Mouse (Mus musculus): ENCODE data around the gene Taf13. TPM values are rescaled to one million over a fixed set of nuclear protein-coding genes. Genes with fewer than 3 reads are reported as not detected.
A peak's percentile ranks its signal among the peaks of the same experiment; 100 is the strongest.

Taf13 gene
- polyA plus RNA-seq (2011; ENCODE audit: insufficient read length, low read depth, missing spikeins), result 33.9 and 37.0 TPM in 2 replicates

- TF ChIP-seq CTCF (IDR thresholded peaks at IDR 0.05; ENCODE audit: borderline replicate concordance, insufficient read depth, low read length), result no peak
- peak; percentile 100 for TF ChIP-seq POLR2A (IDR thresholded peaks at IDR 0.05; ENCODE audit: low read depth, low read length)
- H3K4me1 ChIP-seq (ENCODE audit: control insufficient read depth, insufficient read depth, low read length), result peaks cover 3% of the 10 kb centered on the region; the same call in 1 of the 2 replicates
- H3K27ac ChIP-seq (ENCODE audit: insufficient read depth, low read length), result peak within 1 kb of the TSS; percentile 29; the same call in 1 of the 2 replicates
- peak within 1 kb of the TSS; percentile 97 for H3K4me3 ChIP-seq (ENCODE audit: insufficient read depth, low read length)
Measured at GRCm38 (mm10) chr3:108571443-108572294, at the start of gene Taf13. TSS of gene Taf13 (plus strand) at chr3:108571698.

- TF ChIP-seq POLR2A (IDR thresholded peaks at IDR 0.05; ENCODE audit: low read depth, low read length), result no peak
- TF ChIP-seq CTCF (IDR thresholded peaks at IDR 0.05; ENCODE audit: borderline replicate concordance, insufficient read depth, low read length), result no peak
- 0 out of 2 replicates have a peak, but pooled peaks cover 1% of the 10 kb centered on the region for H3K4me1 ChIP-seq (ENCODE audit: control insufficient read depth, insufficient read depth, low read length)
- no peak overlapping the region for H3K4me3 ChIP-seq (ENCODE audit: insufficient read depth, low read length)
- H3K27ac ChIP-seq (ENCODE audit: insufficient read depth, low read length), result no peak overlapping the region
Measured at GRCm38 (mm10) chr3:108523415-108523814, 48.1 kb upstream of the Taf13 start.

GRCm38 (mm10) chr3:108528489-108528888 is 43.0 kb upstream of the Taf13 start:
- H3K27ac ChIP-seq (ENCODE audit: insufficient read depth, low read length), result no peak overlapping the region
- H3K4me1 ChIP-seq (ENCODE audit: control insufficient read depth, insufficient read depth, low read length), result no peaks in the 10 kb centered on the region
- no peak for TF ChIP-seq POLR2A (IDR thresholded peaks at IDR 0.05; ENCODE audit: low read depth, low read length)
- peak; percentile 11; the same call in 1 of the 2 replicates for TF ChIP-seq CTCF (IDR thresholded peaks at IDR 0.05; ENCODE audit: borderline replicate concordance, insufficient read depth, low read length)
- H3K4me3 ChIP-seq (ENCODE audit: insufficient read depth, low read length), result no peak overlapping the region

- Histone ChIP-seq H3K4me3 (ENCODE audit: insufficient read depth, low read length) (no peak overlapping the region), H3K27ac (ENCODE audit: insufficient read depth, low read length) (no peak overlapping the region), H3K4me1 (ENCODE audit: control insufficient read depth, insufficient read depth, low read length) (no peaks in the 10 kb centered on the region)
- no peak for TF ChIP-seq CTCF (IDR thresholded peaks at IDR 0.05; ENCODE audit: borderline replicate concordance, insufficient read depth, low read length)
- no peak for TF ChIP-seq POLR2A (IDR thresholded peaks at IDR 0.05; ENCODE audit: low read depth, low read length)
Measured at GRCm38 (mm10) chr3:108533114-108533885, 38.2 kb upstream of the Taf13 start.

- H3K4me3 ChIP-seq (ENCODE audit: insufficient read depth, low read length), result no peak within 1 kb of the TSS
- no peak within 1 kb of the TSS for H3K27ac ChIP-seq (ENCODE audit: insufficient read depth, low read length)
- no peaks in the 10 kb centered on the region for H3K4me1 ChIP-seq (ENCODE audit: control insufficient read depth, insufficient read depth, low read length)
- TF ChIP-seq CTCF (IDR thresholded peaks at IDR 0.05; ENCODE audit: borderline replicate concordance, insufficient read depth, low read length) (no peak), POLR2A (IDR thresholded peaks at IDR 0.05; ENCODE audit: low read depth, low read length) (no peak)
Measured at GRCm38 (mm10) chr3:108533951-108534350, 37.5 kb upstream of the Taf13 start, which contains the start of gene 1700013F07Rik. TSS of gene 1700013F07Rik (plus strand) at chr3:108534150.

- H3K4me1 ChIP-seq (ENCODE audit: control insufficient read depth, insufficient read depth, low read length), result no peaks in the 10 kb centered on the region
- no peak overlapping the region for H3K4me3 ChIP-seq (ENCODE audit: insufficient read depth, low read length)
- H3K27ac ChIP-seq (ENCODE audit: insufficient read depth, low read length), result no peak overlapping the region
- no peak for TF ChIP-seq POLR2A (IDR thresholded peaks at IDR 0.05; ENCODE audit: low read depth, low read length)
- TF ChIP-seq CTCF (IDR thresholded peaks at IDR 0.05; ENCODE audit: borderline replicate concordance, insufficient read depth, low read length), result no peak
Measured at GRCm38 (mm10) chr3:108535896-108536516, 35.5 kb upstream of the Taf13 start.

- Histone ChIP-seq H3K4me3 (ENCODE audit: insufficient read depth, low read length) (peak within 1 kb of the TSS; percentile 26), H3K27ac (ENCODE audit: insufficient read depth, low read length) (no peak within 1 kb of the TSS), H3K4me1 (ENCODE audit: control insufficient read depth, insufficient read depth, low read length) (no peaks in the 10 kb centered on the region)
- TF ChIP-seq CTCF (IDR thresholded peaks at IDR 0.05; ENCODE audit: borderline replicate concordance, insufficient read depth, low read length) (no peak), POLR2A (IDR thresholded peaks at IDR 0.05; ENCODE audit: low read depth, low read length) (no peak)
Measured at GRCm38 (mm10) chr3:108536517-108537260, 34.8 kb upstream of the Taf13 start, which contains the start of gene 5330417C22Rik. TSS of gene 5330417C22Rik (minus strand) at chr3:108536536.

GRCm38 (mm10) chr3:108537303-108537702 is 34.2 kb upstream of the Taf13 start:
- no peaks in the 10 kb centered on the region for H3K4me1 ChIP-seq (ENCODE audit: control insufficient read depth, insufficient read depth, low read length)
- H3K27ac ChIP-seq (ENCODE audit: insufficient read depth, low read length), result no peak overlapping the region
- TF ChIP-seq CTCF (IDR thresholded peaks at IDR 0.05; ENCODE audit: borderline replicate concordance, insufficient read depth, low read length) (0 out of 2 replicates have a peak, but pooled peaks have one; percentile 35), POLR2A (IDR thresholded peaks at IDR 0.05; ENCODE audit: low read depth, low read length) (no peak)
- 0 out of 2 replicates have a peak overlapping the region, but pooled peaks have one; percentile 2 for H3K4me3 ChIP-seq (ENCODE audit: insufficient read depth, low read length)
